Mouse (Mus musculus) bone marrow, adult 2 months (tissue): ENCODE measurements around the gene Crebrf. TPM values are rescaled to one million over a fixed set of nuclear protein-coding genes. Genes with fewer than 3 reads are reported as not detected.

Experiments
- H3K27ac ChIP-seq: fragments of 200-500 bp; 2 replicates; pipeline ENCODE4 v1.5.1; 2012; ENCODE audit warnings: low read depth, mild to moderate bottlenecking, control low read depth, inconsistent platforms, low read length; ENCODE audit not compliant: control insufficient read depth, poor library complexity, insufficient read depth
- H3K4me1 ChIP-seq: fragments of 200-500 bp; 2 replicates; pipeline ENCODE4 v1.6.1; 2011; ENCODE audit warnings: low read length; ENCODE audit not compliant: control insufficient read depth, insufficient read depth
- H3K4me3 ChIP-seq: fragments of 200-500 bp; replicated peaks from 2 replicates; pipeline ENCODE3; 2011; ENCODE audit warnings: mild to moderate bottlenecking, low read depth, low read length, control low read depth; ENCODE audit not compliant: control insufficient read depth
- CTCF ChIP-seq: fragments of 200-500 bp; IDR thresholded peaks from 2 replicates; pipeline ENCODE4 v1.5.1; 2011; ENCODE audit warnings: low read length, control low read depth; ENCODE audit not compliant: control insufficient read depth, insufficient read depth
- POLR2A ChIP-seq: fragments of 200-500 bp; IDR thresholded peaks from 2 replicates; pipeline ENCODE4 v1.6.1; 2011; ENCODE audit warnings: low read depth, mild to moderate bottlenecking, control low read depth, low read length, borderline replicate concordance; ENCODE audit not compliant: control insufficient read depth
- WGBS: fragments of 180-500 bp; shearing (Covaris S2); methylation state at CpG from one replicate; pipeline ENCODE4 v1.1.7; 2018; 5-methylcytosine and 5-hydroxymethylcytosine counted together
- polyA plus RNA-seq: library from polyadenylated mRNA; stranded (reverse); fragments of >200 nt; gene quantifications from 2 replicates; pipeline ENCODE4 v1.2.4, GENCODE M21; 2011; ENCODE audit warnings: low replicate concordance; ENCODE audit not compliant: missing spikeins, insufficient read depth, insufficient read length

The Crebrf gene
- polyA plus RNA-seq, 1 experiment, result 28.1 TPM

DNA sequence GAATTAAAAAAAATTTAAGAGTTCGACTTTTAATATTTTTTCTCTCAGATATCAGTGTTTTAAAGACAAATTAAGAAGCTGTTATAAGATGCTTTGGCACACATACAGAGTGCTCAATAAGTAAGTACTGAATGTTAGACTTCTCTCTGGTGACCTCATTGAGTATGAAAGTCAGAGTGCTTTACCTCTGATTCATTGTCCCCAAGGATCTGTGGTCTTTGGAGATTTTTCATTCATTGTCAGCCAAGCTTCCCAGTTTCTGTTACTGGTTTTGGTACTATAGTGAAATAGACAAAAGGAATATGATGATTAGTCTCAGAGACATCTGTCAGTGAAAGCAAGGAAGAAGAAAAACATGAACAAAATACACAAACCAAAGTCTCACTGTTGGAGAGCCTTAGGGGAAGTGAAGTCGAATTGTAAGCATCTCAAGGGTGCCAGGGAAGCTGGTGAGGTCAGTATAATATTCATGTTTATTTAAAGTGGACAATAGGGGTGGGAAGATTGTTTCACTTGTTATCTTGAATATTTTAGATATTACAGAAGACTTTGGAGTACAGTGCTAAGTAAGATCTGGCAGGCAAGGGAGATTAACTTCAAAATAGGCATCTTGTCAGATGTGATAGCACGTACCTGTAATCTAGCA lies 11.8 kb downstream of the Crebrf start:
- 58% methylated on average over 3 of the region's 3 CpGs for WGBS
- peaks cover 2% of the 10 kb centered on the region; the same call in 1 of the 2 replicates for H3K4me1 ChIP-seq
- H3K4me3 ChIP-seq, result no peak overlapping the region
- H3K27ac ChIP-seq, result no peak overlapping the region
- TF ChIP-seq POLR2A (no peak), CTCF (no peak)

GRCm38 (mm10) chr17:26742581-26742980 lies 27.1 kb downstream of the Crebrf start:
- 87% methylated on average over 4 of the region's 4 CpGs for WGBS
- Histone ChIP-seq H3K4me1 (no peaks in the 10 kb centered on the region; the same call in 1 of the 2 replicates), H3K27ac (no peak overlapping the region), H3K4me3 (no peak overlapping the region)
- no peak for TF ChIP-seq POLR2A
- TF ChIP-seq CTCF, result no peak

DNA sequence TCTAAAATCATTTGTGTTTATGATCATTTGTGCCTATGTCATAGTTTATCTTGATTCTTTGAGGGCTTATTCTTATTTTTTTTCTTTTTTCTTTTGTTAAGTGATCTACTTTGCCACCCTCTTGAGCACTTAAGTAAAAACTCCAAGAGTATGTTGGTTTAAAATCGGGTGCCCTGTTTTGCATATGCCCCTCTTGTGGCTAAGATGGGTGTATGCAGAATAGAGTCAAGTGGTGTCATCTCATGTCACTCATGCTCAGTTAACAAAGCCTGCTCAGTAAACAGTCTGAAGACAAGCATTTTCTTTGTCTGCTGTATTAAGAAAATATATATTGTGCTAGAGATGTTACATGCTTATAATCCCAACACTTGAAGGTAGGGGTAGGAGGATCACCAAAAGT lies 27.8 kb downstream of the Crebrf start:
- Histone ChIP-seq H3K4me1 (no peaks in the 10 kb centered on the region; the same call in 1 of the 2 replicates), H3K4me3 (no peak overlapping the region), H3K27ac (no peak overlapping the region)
- TF ChIP-seq POLR2A (no peak), CTCF (no peak)
- whole genome bisulfite sequencing, result 67% methylated on average over 1 of the region's 1 CpGs

GRCm38 (mm10) chr17:26749975-26750374 lies 34.5 kb downstream of the Crebrf start:
- TF ChIP-seq POLR2A, result no peak
- TF ChIP-seq CTCF, result no peak
- H3K4me3 ChIP-seq, result no peak overlapping the region
- H3K4me1 ChIP-seq, result no peaks in the 10 kb centered on the region
- 48% methylated on average over 3 of the region's 3 CpGs for WGBS
- H3K27ac ChIP-seq, result no peak overlapping the region

GRCm38 (mm10) chr17:26752297-26752696 lies 36.8 kb downstream of the Crebrf start:
- WGBS, result 8% methylated on average over 1 of the region's 1 CpGs
- TF ChIP-seq CTCF, result no peak
- TF ChIP-seq POLR2A, result no peak
- Histone ChIP-seq H3K27ac (no peak overlapping the region), H3K4me1 (no peaks in the 10 kb centered on the region), H3K4me3 (no peak overlapping the region)

DNA sequence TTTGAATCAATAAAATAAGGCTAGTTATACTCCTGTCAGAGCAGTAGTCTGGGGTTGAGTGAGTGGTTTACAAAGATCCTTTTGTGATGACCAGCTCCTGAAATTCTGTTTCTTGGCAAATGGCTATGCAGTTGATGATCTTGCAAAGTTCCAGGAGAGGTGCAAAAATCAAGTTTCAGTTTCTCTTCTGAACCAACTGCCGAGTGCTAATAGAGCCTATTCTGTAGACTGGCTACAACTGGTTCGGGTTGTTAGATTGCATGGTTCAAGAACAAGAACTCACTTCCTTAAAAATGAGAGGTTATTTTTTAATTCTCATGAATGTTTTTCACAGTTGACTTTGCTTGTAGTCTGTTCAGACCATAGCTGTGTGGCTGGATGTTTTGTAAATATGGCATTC lies 38.0 kb downstream of the Crebrf start:
- no peak overlapping the region for H3K27ac ChIP-seq
- WGBS, result 5% methylated on average over 2 of the region's 2 CpGs
- TF ChIP-seq CTCF (no peak), POLR2A (no peak)
- H3K4me3 ChIP-seq, result no peak overlapping the region
- H3K4me1 ChIP-seq, result no peaks in the 10 kb centered on the region

DNA sequence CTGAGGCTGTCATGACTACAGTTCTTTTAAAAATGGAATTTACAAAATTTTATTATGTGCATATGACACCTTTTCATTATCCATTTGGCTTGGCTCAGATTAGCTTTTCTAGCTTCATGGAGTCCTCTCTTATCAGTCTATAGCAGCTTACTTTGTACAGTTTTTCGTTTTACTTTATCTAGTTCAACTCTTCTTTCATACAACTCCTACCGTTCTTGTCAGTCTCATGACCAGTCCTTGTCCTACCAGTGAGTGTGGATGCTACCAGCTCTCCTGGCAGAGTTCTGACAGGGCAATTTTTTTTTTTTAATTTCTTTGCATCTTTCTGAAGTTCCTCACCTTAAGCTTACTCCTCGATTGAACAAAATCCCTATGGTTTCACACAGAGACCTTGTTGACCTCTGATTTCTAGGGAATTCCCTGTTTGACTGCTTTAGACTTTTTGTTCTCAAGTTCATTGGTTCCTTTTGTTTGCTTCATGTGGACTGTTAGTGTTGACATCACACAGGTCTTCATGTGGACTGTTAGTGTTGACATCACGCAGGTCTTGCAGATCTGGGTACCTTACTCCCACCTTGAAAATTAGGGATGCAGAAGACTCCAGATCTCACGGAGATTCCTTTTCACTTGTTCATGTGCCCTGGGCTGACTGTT lies 51.8 kb downstream of the Crebrf start:
- 71% methylated on average over 5 of the region's 5 CpGs for WGBS
- H3K27ac ChIP-seq, result no peak overlapping the region
- H3K4me1 ChIP-seq, result no peaks in the 10 kb centered on the region
- TF ChIP-seq POLR2A (no peak), CTCF (no peak)
- no peak overlapping the region for H3K4me3 ChIP-seq

DNA sequence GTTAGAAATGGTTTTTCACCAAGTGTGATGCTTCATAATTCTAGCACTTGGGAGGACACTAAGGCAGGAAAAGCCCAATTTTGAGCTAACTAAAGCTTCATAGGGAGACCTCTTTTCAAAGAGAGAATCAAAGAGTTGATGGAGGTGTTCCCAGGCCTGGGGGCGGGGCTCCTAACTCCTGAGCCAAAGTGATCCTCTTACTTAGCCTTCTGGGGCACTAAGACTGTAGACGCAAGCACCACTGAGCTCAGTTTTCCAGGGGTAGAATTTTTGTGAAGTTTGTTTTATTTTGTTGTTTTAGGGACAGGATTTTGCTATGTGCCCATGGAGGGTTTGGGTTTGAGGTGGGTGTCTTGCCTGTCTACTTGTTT lies 52.3 kb downstream of the Crebrf start:
- Histone ChIP-seq H3K4me1 (no peaks in the 10 kb centered on the region), H3K27ac (no peak overlapping the region), H3K4me3 (no peak overlapping the region)
- WGBS, result 85% methylated on average over 2 of the region's 2 CpGs
- TF ChIP-seq POLR2A (no peak), CTCF (no peak)

DNA sequence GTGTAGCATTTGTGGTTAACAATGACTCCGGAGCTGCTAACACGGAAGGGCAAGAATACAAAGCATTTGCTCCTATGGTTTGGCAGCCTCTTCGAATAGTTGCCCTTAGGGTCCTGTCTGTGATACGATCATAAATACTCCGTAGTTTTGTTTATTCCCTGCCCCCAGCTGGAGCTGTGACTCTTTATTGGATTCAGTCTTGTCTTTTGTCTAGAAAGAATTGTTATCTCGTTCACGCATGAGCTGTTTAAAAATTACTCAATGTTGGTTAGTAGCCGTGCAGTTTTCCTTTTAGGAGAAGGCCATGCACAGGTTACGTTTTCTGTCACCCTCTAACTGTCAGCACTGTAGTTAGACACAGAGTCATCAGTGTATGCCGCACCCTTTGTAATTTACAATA lies 60.8 kb downstream of the Crebrf start:
- no peak overlapping the region for H3K27ac ChIP-seq
- no peak overlapping the region for H3K4me3 ChIP-seq
- no peaks in the 10 kb centered on the region for H3K4me1 ChIP-seq
- WGBS, result 78% methylated on average over 10 of the region's 10 CpGs
- no peak for TF ChIP-seq POLR2A
- TF ChIP-seq CTCF, result no peak
